Mouse (Mus musculus) frontal cortex, adult (tissue): ENCODE data around the gene Flvcr2.

Source experiments
- ATAC-seq: cut with Nextera tagmentation; 2 replicates; pipeline ENCODE4 v1.9.2; 2017; ENCODE audit warnings: mild to moderate bottlenecking, moderate library complexity, mixed read lengths; ENCODE audit not compliant: low TSS enrichment

Gene Flvcr2

DNA sequence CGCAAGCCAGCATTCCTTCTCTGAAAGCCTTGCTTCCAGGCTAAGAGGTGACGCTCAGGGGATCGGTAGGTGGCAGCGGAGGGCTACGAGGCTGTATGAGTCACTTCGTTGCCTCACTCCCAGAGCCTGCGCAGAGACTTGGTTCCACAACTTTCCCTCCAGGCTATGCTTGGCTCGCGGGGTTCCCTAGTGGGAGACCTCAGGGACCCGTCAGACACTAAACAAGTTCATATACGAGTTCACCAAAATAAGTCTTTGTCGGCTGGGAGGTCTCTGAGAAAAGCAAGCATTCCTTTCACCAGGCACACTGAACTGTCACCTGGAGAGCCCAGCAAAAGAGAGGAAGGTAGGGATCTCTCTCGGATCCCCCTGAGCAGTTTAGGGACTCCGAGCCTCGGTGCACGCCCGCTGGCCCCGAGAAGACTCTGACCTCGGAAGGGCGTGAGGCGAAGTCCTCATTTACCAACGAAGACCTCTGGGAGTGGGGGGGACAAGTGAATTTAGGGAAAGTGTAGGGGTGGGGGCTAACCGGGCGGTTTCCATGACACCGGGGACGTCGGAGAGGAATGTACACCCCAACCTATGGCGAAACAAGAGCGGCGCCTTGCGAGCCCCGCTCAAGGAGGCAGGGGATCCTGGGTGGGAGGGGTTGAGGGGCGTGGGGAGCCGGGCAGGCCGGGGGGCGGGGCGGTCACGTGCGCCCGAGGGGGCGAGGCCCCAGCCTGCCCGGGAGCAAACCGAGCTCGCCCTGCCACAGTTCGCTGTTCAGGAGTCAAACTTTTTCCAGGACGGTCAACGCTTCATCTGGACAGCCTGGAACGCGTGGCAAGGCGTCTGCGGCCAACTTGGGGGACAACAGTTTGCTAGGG lies at the start of gene Flvcr2:
Flvcr2 (plus strand) TSS at position 713 of the 869 bp plus-strand sequence.
- peak; percentile 95 for ATAC-seq

DNA sequence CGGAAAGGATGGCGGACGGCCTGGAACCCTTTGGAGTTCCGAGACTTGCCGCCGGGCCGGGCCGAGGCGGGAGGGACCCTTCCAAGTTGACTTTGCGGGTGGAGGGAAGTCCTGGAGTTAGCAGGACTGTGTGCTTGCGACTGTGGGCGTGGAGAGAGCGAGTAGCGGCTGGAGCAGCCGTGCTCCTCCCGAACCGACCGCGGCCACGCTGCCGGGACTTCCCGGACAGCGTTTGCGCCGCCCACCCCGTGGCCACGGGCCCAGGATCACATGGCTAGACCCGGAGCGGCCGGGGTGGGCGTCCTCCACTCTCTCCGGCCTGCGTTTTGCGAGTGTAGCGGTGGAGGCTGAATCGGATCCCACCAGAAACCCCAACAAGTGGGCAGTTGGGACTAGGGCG lies 48.2 kb upstream of the Flvcr2 start:
- peak; percentile 73 for ATAC-seq

DNA sequence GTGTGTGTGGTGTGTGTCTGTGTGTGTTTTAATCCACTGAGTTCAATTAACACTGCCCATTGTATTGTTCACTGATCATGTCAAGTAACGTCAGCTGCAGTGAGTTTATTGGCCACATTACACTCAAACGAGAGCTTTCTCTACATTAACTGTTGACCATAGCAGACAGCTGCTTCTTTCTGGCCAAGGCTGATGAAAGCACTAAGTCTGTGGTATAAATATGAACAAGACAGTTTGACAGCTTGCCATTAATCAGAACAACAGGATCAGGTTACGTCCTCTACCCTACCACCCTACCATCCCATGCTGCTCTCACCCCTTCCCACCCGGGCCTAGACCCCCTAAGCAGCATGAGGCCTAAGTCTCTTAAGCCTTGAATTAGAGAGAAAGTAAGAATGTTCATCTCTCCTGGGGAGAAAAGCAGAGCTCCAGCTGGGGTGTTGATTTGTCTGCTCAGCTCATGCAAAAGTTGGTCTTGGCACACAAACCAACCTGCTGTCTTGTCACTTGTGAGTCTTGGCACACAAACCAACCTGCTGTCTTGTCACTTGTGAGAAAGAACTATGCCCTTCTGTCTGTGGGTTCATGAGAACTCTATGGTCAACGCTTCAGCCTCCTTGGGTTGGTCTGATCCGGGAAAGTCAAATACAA lies 46.0 kb upstream of the Flvcr2 start:
- ATAC-seq = no peak

DNA sequence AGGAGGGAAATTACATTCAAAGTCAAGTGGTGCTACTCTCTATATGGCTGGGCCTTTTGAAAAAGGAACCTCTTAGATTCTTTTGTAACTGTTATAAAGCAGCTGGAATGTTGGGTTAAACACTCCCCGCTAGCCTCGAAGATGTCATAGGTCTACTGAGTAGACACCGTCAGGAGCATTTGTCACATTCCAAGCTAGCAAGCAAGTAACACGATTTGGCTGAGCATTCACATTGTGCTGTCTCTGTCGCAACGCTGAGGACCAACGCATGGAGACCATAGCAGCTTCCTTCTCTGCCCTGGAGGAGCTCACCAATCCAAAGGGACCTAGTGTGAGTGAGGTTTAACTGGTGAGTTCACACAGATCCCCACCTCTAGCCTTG lies 45.5 kb upstream of the Flvcr2 start:
- ATAC-seq = no peak

DNA sequence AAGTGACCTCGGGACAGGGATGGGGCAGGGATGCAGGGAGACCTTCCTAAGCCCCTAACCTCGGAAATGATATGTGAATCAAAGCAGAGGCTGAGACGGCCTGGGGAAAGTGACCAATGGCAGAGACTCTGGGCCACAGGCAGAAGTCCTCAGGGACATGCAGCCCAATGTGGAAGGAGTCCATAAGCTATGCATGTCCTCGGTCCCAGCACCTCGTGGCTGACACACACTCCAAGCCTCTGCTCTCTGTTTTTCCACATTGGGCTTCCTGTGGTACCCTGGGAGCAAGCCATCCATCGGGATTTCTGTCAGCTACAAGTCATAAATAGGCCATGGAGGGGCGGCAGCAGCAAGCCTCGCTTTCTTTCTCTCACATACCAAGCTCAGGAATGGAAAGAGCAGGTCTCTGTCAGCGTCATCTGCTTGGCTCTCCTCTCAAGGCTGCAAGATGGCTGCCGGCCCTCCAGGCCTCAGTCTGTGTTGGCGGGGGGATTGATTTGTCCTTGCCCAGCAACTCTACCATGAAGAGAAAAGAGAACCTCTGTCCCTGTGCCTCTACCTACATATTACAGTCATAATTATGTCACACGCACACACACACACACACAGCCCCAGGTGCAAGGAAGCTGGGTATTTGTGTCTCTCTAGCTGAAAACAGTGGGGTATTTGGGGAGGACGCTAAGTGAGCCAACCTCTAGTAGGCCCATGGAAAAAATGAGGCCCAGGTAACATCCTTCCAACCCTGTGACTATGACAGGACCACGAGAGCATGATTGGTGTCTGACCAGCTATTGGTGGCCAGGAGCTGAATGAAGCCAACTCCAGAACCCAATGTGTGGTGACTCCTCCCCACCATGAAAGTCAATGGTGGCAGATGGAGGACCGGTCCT lies 43.9 kb upstream of the Flvcr2 start:
- no peak for ATAC-seq

DNA sequence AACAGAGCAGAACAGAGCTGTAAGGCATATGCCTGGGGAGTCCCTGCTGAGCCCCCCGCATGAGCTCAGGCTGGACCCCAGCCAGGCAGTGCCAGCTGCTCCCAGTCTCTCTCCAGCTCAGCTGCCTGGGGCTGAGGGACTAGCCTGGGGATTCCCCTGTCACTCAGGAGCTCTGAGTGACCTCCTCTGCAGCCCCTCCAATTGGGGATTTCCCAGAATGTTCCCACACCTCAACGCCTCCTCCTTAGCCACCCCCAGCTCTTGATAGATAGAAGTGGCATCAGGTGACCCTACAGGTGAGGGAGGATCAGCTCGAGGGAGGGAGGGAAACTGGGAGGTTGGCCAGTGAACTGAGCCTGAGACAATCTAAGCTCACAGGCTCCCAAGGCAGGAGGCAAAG lies 42.8 kb upstream of the Flvcr2 start:
- no peak for ATAC-seq

DNA sequence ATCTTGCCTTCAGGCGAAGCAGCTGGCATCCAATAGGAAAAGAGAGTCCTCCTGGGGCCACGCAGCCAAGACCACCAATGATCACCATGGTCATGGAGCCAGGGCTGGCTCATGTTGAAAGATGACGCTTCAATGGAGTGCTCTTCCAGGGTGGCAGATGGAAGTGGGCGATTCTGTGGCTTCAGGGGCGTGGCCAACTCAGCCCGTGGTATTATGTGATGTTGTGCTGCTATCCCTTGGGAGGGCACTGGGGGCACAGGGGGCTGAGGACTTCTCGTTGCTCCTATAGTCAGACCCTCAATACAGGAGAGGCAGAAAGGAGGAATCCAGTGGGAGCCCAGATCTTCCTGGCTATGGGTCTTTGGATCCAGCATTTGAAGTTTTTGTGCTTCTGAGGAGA lies 41.8 kb upstream of the Flvcr2 start:
- no peak for ATAC-seq

DNA sequence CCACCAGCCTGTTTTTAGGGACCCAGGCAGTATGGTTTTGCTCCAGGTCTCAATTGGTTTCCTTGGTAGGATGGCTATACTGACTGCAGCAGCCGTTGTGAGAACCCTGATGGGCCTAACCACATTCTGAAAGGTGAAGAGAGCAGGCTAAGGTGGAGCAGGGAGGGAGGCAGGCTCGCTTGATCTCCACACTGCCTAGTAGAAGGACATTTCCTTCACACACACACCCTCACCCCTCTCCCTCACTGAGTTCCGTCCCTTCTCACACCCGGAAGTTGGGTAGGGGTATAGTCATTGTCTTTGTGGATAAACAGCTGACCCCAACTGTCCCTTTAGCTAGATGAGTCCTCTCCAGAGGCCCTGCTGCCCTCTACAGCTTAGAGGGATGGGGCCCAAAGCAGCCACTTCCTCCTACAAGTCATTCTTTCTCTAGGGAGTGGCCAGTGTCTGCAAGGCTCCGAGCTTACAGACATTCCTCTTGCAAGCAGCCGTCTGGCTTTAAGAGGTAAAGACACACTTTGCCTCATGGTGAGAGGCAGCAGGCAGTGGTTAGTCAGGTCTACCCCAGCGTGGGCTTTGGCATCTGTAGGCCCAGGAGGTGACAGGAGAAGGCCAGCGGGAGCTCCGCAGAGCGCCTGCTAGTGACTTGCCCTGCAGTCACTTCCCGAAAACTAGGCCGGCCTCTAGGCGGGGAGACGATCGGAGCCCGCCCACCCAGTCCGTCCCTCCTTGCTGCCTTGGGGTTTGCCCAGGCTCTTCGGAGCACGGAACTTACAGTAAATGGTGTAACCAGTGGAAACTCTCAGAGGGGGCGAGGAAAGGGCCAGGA lies 41.1 kb upstream of the Flvcr2 start:
- ATAC-seq = peak; percentile 64; the same call in 1 of the 2 replicates

DNA sequence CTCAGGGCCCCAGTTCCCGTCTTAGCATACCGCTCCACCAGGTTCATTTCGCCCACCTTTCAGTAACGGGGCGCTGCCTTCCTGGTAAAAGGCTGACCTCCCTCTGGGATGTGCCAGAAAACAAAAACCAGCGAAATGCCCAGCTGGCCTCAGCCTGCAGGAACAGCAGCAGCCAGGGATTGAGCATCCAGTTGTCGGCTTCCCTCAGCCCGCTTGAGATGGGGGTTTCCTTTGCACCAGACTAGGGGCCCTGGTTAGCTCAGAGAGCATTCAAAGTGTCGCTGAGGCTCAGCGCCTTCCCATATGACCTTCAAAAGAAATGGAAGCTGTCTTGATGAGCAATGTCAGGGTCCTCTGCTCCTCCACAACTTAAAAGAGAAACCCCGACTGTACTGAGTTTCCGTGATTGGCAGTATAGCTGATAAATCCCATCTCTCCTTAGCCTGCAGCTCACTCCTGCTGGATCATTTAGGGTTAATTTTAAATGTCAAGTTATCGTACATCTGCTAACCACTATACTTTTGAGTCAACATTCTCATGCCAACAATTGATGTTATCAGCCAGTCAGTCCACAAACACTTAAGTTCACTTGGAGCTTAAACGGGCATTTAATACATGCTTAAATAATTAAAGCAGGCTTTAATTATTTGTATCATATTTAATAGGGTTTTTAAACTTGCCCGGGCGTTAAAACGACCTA lies 40.4 kb upstream of the Flvcr2 start:
- ATAC-seq = no peak

DNA sequence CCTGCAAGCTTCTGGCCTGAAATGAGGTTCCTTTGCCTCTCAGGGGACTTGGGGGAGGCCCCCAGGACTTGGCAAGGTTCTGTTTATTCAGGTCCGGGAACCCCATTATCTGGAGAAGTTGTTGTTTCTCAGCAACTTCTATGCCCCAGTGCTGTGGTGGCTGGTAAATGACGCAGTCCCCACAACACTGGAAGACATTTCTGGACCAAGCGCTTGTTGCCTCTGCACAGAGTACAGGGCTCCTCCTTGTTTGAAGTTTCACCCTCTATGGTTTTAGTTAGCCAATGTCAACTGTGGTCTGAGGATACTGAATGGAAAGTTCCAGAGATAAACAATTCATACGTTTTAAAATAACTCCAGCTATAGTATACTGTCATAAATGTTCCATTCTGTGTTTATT lies 39.4 kb upstream of the Flvcr2 start:
- ATAC-seq = no peak

DNA sequence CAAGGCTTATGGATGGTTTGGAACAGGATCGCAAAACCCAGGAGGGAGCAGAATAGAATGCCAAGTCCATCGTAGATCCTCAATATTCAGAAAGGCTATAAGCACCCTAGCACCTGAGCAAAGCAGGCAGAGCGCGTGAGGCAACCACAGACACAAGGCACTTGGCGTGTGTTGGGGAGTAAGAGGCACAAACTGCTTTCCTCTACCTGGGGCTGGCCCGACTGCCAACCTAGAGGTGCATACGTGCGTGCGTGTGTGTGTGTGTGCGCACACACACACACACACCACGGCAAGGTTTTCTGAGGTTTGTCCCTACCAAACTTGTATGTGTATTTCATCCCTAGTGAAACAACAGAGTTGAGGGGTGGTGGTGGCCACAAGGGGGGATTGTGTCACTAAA lies 38.9 kb upstream of the Flvcr2 start:
- ATAC-seq = no peak

DNA sequence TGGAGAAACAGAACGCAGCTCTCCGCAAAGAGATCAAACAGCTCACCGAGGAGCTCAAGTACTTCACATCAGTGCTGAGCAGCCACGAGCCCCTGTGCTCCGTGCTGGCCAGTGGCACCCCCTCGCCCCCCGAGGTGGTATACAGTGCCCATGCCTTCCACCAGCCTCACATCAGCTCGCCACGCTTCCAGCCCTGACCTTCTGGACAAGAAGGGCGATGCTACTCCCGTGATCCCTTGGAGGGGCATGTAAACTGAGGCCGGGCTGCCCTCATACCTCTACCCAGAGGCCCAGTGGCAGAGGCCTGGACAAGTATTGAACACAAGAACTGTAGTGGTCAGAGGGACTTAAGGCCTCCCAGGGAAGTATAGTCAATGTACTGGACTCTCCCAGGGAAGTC lies 37.8 kb upstream of the Flvcr2 start:
- no peak for ATAC-seq

DNA sequence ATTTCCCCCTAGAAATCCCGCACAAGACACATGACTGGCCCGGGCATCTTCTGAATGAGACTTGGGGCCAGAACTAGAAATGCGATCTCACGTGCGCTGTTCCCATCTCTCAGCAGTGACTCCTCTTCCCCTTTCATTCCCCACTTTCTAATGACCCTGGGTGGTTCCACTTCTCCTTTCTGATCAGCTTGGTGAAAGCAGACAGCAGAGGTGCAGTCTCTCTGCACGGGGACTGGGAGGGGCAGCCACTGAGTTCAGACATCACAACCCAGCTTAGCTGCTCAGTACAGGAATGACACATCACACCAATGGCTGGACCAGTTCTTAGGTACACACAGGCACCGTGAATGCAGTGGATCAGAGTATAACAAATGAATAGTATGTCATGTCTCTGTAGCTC lies 35.6 kb upstream of the Flvcr2 start:
- ATAC-seq = no peak

DNA sequence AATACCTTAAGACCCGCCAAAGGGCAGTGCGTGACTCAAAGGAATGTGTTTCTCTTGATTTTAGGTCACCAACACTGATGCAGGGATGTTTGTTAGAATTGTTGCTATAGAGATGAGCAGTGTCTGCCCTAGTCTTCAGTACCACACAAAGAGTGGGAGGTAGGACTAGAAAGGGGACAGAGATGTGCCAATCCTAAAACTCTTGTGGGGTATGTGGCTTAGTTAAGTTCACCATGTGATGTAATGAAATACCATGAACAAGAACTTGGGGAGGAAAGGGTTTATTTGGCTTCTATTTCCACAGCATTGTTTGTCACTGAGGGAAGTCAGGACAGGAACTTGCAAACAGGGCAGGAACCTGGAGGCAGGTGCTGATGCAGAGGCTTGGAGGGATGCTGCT lies 33.8 kb upstream of the Flvcr2 start:
- ATAC-seq = no peak

DNA sequence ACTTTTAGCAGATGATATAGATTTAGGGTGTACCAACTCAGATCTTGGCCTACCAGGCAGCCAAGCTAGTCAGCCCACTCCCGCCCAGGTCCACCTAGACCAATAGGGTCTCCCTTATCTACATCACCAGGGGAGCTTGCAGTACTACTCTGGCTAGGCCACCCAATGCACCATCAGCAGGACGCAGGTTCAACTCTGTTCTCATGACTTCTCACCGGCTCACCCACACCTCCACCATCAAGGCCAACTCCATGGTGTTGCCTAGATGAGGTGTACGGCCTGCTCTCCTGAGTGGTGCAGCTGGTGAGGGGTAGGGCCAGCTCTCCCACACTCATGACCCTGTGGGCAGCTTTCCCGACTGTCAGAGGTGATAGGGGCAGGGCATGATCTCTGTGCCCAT lies 32.2 kb upstream of the Flvcr2 start:
- ATAC-seq = no peak

DNA sequence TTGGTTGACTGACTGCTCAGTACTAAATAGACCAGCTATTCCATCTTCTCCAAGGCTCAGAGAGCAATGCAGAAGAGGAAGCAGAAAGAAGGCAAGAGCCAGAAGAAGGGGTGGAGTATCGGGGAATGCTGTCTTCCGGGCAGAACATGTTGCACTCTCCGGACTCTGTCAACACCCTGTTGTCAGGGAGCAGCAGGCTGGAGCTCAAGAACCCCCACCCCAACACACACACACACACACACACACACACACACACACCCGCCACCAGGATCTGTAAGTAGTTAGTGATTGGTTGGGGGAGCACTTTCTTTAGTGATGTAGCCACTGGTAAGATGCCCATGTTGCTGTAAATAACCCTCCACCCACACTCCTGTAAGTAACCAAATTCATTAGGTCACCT lies 21.0 kb upstream of the Flvcr2 start:
- no peak for ATAC-seq

DNA sequence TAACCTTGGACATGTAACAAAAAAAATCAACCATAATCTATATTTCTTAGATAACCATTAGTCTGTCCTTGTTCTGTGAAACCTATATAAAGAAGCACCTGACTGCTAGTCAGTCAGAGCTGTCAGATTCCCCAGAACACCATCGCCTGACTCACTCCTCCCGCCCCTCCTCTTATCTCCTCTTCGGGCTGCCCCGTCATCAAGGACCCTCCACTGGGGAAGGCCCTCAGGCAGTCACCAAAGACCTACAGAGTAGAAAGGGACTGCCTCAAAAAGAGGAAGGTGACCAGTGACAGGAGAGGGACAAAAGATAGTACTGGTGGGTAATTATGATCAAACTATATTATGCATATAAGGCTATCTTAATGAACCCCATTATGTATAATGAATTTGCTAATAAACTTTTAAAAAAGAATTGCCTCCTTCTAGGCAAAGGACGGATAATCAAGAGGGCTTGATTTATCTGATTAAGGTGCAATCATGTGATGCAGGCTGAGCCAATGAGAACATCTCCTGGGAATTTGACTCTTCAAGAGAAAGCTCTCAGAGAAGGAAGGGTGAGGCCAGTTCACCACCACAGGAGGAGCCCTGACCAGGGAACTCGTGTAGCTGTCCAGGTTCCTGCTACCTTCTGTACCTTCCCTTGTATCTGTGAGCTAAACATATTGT lies 19.5 kb upstream of the Flvcr2 start:
- no peak for ATAC-seq

DNA sequence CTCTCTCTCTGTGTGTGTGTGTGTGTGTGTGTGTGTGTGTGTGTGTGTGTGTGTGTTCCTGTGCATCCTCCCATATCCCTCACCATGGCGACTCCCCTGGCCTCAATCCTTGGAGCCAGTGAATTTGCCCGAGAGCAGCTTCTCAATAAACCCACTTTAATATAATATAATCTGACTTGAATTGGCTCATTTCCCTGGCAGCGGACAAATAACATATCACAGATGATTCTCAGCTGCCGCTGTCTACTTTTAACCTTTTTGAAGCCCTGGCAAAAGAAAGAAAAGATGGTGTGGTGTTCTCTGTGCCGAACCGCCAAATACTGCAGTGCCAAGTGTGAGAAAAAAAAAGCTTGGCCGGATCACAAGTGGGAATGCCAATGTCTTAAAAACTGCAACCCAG lies 18.2 kb upstream of the Flvcr2 start:
- no peak for ATAC-seq

DNA sequence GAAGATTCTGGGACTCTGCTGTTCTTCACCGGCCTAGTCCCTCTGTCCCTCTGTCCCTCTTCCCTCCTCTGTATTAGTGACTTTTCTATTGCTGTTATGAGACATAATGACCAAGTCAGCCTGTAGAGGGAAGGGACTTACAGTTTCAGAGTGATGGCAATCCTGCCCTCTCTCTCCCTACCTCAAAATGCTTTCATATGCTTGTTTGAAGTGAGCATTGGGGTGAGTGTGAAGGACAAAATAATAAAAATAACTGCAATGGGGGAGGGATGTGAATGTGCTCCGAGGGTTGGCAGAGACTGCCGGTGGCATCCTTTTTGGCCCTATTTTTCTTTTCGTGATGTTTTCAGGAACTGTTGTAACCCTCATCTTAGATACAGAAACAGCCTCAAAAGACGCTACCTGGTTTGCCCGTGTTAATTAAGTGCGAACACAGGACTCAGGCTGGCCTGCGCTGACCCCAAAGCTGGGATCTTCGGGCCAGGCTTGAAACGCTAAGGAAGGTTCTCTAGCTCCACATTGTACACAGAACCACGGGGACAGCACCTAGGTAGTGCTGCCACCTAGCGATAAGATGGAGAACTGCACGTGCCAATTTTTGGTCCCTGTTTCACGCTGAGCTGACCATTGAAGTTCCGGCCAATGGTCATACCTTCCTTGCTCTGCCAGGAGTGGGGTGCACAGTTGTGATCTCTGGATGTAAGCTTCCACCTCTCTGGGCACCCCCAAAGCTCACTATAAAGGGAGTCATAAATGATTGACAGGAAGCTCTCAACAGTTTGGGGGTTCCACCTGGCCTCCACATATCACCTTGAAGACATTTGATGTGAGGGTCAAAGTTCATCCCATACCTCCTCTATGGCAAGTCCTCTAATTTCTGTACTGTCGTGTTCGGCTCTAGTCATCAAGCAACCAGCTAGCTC lies 17.1 kb upstream of the Flvcr2 start:
- ATAC-seq = peak; percentile 65; the same call in 1 of the 2 replicates
